Mouse (Mus musculus): Measurements from ENCODE around the gene Slco1a5. TPM values are rescaled to one million over a fixed set of nuclear protein-coding genes. Genes with fewer than 3 reads are reported as not detected.
"Not testable (repeated sequence)": the region's sequence is repeated elsewhere in the genome, so short reads cannot be mapped to it uniquely, and the experiment has no call there.

Gene Slco1a5
- polyA plus RNA-seq (2015; fragmentation: Nextera tagmentation; extraction: Ambion mirVana), result not detected in 2 replicates

DNA sequence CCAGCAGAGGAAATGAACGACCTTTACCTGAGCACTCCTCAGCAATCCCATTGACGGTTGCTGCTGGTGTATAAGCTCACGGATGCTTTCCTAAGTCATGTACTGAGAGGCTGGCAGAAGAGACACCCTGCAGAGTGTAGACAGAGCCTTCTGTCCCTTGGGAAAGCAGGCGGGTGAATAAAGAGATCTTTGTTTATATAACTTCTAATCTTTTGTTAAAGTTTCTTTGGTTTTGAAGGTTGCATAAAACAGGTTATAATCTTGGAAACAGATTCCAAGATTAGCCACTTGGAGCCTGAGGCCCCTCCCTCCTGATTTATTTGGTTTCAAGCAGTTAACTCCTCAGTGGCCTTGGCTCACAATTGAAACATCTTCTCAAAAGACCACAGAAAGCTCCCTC lies at the start of gene Slco1a5:
Slco1a5 (minus strand) TSS at position 101 of the 400 bp plus-strand sequence.
- WGBS, result 22% methylated on average over 4 of the region's 4 CpGs
- Histone ChIP-seq H3K4me2 (no peak within 1 kb of the TSS), H3K36me3 (no peaks in the 10 kb centered on the region), H3K27me3 (no peaks in the 10 kb centered on the region), H3K27ac (no peak within 1 kb of the TSS), H3K9ac (no peak within 1 kb of the TSS), H3K9me3 (no peaks in the 10 kb centered on the region), H3K4me3 (no peak within 1 kb of the TSS), H3K4me1 (peaks cover 3% of the 10 kb centered on the region; the same call in 1 of the 2 replicates)
- no peak for ATAC-seq (ENCODE audit: insufficient number of reproducible peaks, insufficient read depth, low FRiP score, low TSS enrichment, low read depth)

DNA sequence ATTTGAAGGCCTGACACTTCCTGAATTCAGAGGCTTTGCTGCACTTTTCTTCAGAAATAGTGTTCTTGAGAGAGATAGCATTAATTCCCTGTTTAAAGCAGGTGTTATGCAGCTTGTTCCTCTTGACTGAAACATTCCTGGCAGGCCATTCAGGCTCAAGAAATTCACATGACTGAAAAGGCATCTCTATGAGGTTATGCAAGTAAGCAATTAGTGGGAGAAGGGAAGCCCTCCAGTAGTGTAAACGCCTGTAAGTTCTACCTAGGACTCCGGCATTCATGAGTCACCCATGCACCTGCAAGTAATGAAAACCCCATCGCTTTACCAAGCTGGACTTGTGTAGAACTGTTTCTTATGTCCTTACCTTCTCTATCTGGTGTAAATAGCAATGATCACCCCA lies 46.8 kb upstream of the Slco1a5 start:
- 85% methylated on average over 3 of the region's 3 CpGs for WGBS
- no peaks in the 10 kb centered on the region for H3K9me3 ChIP-seq
- no peaks in the 10 kb centered on the region for H3K27me3 ChIP-seq
- H3K27ac ChIP-seq, result no peak overlapping the region
- H3K4me3 ChIP-seq, result no peak overlapping the region
- no peak overlapping the region for H3K9ac ChIP-seq
- peaks cover 70% of the 10 kb centered on the region for H3K36me3 ChIP-seq
- H3K4me2 ChIP-seq, result no peak overlapping the region
- ATAC-seq (ENCODE audit: insufficient number of reproducible peaks, insufficient read depth, low FRiP score, low TSS enrichment, low read depth), result no peak
- no peaks in the 10 kb centered on the region for H3K4me1 ChIP-seq

DNA sequence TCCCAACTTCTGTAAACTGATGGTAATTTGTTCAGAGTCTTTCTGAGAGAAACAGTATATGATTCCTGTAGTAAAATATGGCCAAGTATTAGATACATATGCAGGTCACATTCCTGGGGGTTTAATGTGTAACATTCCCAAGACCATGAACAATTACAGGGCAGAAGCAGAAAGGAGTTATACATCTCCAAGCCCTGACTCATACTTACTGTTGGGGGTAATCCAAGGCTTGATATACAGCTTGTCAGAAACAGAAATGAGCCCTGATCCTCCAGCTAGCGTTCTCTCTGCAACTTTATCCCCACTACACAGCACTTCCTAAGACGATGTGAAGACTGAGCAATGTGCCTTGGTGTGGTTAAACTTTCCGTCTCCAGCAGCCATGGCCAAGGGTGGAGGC lies 44.8 kb upstream of the Slco1a5 start:
- WGBS, result 92% methylated on average over 3 of the region's 3 CpGs
- H3K9me3 ChIP-seq, result no peaks in the 10 kb centered on the region
- peaks cover 72% of the 10 kb centered on the region for H3K36me3 ChIP-seq
- no peaks in the 10 kb centered on the region for H3K4me1 ChIP-seq
- H3K9ac ChIP-seq, result no peak overlapping the region
- no peak for ATAC-seq (ENCODE audit: insufficient number of reproducible peaks, insufficient read depth, low FRiP score, low TSS enrichment, low read depth)
- no peak overlapping the region for H3K4me2 ChIP-seq
- H3K4me3 ChIP-seq, result no peak overlapping the region
- H3K27me3 ChIP-seq, result no peaks in the 10 kb centered on the region
- H3K27ac ChIP-seq, result no peak overlapping the region

DNA sequence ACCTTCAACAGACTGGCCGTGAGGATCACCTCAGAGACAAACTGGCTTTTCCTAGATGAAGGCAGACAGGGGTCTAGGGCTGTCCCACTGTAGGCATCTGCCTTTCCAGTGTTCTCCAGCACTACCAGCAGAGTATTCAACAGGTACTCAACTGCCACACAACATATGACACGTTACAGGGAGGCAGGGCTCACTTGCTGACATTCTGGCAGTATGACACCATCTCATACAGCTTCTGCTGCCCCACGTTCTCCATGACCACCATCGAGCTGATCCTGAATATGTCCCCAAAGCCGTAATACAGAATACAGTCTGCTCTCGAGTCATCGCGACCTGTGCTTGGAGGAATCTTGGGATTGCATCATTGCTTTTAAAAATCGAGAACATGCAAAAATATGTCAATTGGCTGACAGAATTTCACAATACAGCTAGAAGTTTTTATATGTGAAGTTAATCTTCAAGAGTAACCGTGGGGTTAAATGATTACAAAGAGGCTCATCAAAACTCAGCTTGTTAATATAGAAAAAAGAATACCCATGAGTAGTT lies 43.8 kb upstream of the Slco1a5 start:
- Histone ChIP-seq H3K4me3 (no peak overlapping the region), H3K36me3 (peaks cover 69% of the 10 kb centered on the region), H3K9ac (no peak overlapping the region), H3K4me2 (no peak overlapping the region), H3K27me3 (no peaks in the 10 kb centered on the region), H3K27ac (no peak overlapping the region), H3K4me1 (no peaks in the 10 kb centered on the region), H3K9me3 (no peaks in the 10 kb centered on the region)
- no peak for ATAC-seq (ENCODE audit: insufficient number of reproducible peaks, insufficient read depth, low FRiP score, low TSS enrichment, low read depth)
- WGBS, result 89% methylated on average over 10 of the region's 10 CpGs

DNA sequence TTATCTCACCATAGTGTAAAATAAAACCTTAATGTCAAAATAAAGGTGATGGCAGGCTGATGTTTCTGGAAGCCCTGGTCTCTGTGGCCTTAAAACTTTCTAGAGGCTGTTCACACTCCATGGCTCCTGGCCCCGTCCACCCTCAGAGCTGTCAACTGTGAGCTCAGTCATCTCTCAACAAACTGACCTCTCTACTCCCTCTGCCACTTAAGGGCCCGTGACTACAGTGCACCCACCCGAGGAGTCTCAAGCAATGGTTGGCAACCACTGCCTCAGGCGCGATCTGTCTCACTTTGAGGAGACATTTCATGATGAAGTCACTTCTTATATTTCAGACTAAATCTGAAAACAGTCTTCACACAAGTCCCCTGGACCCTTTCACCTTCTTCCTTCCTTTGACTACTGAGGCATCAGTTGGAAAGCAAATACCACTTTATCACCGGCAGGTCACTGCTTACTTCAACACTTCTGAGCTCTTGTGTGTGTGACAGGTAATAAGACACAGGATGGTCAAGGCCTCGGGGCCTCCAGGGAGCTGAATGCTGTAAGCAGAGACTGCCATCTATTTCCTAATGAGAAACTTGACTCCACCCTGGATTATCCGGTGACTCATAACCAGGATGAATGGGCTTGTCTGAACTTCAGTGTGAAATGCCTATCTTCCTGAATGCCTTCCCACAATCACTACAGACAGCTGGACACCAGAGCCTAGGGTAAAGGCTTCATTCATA lies 43.1 kb upstream of the Slco1a5 start:
- Histone ChIP-seq H3K4me3 (no peak overlapping the region), H3K4me1 (no peaks in the 10 kb centered on the region), H3K27ac (no peak overlapping the region), H3K4me2 (no peak overlapping the region), H3K9ac (no peak overlapping the region), H3K36me3 (peaks cover 72% of the 10 kb centered on the region), H3K27me3 (no peaks in the 10 kb centered on the region), H3K9me3 (no peaks in the 10 kb centered on the region)
- WGBS, result 79% methylated on average over 8 of the region's 8 CpGs
- ATAC-seq (ENCODE audit: insufficient number of reproducible peaks, insufficient read depth, low FRiP score, low TSS enrichment, low read depth), result no peak

DNA sequence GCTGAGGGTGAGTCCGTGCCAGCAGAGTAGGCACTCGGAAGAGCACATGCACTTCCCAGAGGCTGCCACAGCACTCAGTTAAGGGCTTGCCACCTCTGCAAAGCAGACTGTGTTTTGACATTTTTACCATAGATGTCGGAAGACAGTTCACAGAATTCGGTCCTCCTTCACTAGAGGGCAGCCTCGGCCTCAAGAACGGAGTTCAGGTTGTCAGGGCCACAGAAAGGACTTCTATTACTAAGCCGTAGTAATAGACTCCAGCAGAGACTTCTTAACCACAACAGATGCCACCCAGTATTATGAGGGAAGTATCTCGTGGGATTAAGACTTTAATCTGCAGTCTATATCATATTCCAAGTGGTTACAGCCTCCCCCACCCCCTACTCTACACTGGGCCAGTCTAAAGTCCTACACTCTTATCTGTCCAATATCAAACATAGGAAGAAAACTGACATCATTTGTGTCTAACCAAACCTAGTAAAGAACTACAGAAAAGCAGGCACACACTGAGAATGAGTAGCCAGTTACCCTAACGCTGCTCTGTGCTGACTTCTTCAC lies 40.3 kb upstream of the Slco1a5 start:
- WGBS, result 59% methylated on average over 9 of the region's 9 CpGs
- no peaks in the 10 kb centered on the region for H3K4me1 ChIP-seq
- H3K4me2 ChIP-seq, result no peak overlapping the region
- no peak overlapping the region for H3K9ac ChIP-seq
- H3K4me3 ChIP-seq, result no peak overlapping the region
- ATAC-seq (ENCODE audit: insufficient number of reproducible peaks, insufficient read depth, low FRiP score, low TSS enrichment, low read depth), result no peak
- H3K27ac ChIP-seq, result no peak overlapping the region
- H3K9me3 ChIP-seq, result no peaks in the 10 kb centered on the region
- H3K36me3 ChIP-seq, result peaks cover 83% of the 10 kb centered on the region
- no peaks in the 10 kb centered on the region for H3K27me3 ChIP-seq

DNA sequence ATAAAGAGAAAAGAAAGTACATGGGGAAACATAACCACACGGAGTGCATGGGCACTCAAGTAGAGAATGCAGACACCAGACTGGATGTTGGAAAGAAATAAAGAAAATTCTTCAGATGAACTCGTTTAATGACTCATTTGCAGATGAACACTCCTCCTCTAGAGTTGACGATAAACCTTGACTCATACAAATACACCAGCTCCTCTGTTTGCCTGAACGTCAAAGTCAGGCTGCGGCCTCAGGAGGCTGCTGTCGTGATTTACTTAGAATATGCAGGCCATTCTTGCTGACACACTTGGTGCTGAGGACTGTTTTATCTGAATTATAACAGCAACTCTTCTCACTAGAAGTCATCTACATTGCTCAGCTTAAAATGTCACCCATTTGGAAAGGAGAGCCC lies 39.3 kb upstream of the Slco1a5 start:
- Histone ChIP-seq H3K4me3 (no peak overlapping the region), H3K9me3 (no peaks in the 10 kb centered on the region), H3K27ac (no peak overlapping the region), H3K4me2 (no peak overlapping the region), H3K9ac (no peak overlapping the region), H3K27me3 (no peaks in the 10 kb centered on the region), H3K36me3 (peaks cover 82% of the 10 kb centered on the region), H3K4me1 (no peaks in the 10 kb centered on the region)
- 92% methylated on average over 6 of the region's 6 CpGs for WGBS
- no peak for ATAC-seq (ENCODE audit: insufficient number of reproducible peaks, insufficient read depth, low FRiP score, low TSS enrichment, low read depth)

DNA sequence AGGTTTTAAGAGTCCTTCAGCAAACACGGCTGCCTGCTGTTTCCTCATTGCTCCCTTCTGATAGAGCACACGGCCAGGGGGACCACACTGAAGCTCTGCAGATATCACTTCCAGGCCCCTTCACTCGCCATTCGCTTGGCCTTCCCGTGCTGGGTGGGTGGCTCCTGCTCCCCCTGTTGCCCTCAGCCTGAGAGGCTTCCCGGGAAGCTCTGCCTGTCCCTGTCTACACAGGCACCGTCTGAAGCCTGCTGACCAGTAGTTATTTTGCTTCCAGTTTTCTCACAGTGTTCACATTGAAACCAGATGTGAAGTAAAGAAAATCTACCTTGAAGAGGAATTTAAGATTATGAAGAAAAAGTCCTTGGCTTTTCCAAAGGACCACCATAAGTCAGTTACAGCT lies 34.3 kb upstream of the Slco1a5 start:
- H3K4me3 ChIP-seq, result no peak overlapping the region
- H3K27ac ChIP-seq, result no peak overlapping the region
- H3K36me3 ChIP-seq, result peaks cover 76% of the 10 kb centered on the region
- H3K27me3 ChIP-seq, result no peaks in the 10 kb centered on the region
- no peak overlapping the region for H3K4me2 ChIP-seq
- ATAC-seq (ENCODE audit: insufficient number of reproducible peaks, insufficient read depth, low FRiP score, low TSS enrichment, low read depth), result no peak
- no peak overlapping the region for H3K9ac ChIP-seq
- H3K4me1 ChIP-seq, result no peaks in the 10 kb centered on the region
- WGBS, result 64% methylated on average over 7 of the region's 7 CpGs
- H3K9me3 ChIP-seq, result no peaks in the 10 kb centered on the region

DNA sequence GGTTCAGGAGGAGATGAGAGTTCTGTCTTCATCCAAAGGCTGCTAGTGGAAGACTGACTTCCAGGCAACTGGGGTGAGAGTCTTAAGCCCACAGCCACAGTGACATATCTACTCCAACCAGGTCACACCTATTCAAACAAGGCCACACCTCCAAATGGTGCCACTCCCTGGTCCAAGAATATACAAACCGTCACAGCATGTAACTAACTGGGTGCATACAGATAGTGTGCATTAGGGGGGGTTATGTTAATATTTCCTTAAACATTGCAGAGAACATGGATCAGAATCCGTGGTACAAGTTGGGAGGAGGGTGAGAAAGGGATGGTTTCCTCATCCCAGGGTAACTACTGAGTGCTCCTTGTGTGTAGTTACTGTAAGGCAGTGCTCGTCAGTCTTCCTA lies 29.3 kb upstream of the Slco1a5 start:
- H3K4me3 ChIP-seq; H3K4me2 ChIP-seq; H3K9ac ChIP-seq; H3K9me3 ChIP-seq; H3K27ac ChIP-seq; ATAC-seq (ENCODE audit: insufficient number of reproducible peaks, insufficient read depth, low FRiP score, low TSS enrichment, low read depth); H3K4me1 ChIP-seq; H3K27me3 ChIP-seq: not testable (repeated sequence)
- 90% methylated on average over 3 of the region's 3 CpGs for WGBS
- H3K36me3 ChIP-seq, result peaks cover 54% of the 10 kb centered on the region

DNA sequence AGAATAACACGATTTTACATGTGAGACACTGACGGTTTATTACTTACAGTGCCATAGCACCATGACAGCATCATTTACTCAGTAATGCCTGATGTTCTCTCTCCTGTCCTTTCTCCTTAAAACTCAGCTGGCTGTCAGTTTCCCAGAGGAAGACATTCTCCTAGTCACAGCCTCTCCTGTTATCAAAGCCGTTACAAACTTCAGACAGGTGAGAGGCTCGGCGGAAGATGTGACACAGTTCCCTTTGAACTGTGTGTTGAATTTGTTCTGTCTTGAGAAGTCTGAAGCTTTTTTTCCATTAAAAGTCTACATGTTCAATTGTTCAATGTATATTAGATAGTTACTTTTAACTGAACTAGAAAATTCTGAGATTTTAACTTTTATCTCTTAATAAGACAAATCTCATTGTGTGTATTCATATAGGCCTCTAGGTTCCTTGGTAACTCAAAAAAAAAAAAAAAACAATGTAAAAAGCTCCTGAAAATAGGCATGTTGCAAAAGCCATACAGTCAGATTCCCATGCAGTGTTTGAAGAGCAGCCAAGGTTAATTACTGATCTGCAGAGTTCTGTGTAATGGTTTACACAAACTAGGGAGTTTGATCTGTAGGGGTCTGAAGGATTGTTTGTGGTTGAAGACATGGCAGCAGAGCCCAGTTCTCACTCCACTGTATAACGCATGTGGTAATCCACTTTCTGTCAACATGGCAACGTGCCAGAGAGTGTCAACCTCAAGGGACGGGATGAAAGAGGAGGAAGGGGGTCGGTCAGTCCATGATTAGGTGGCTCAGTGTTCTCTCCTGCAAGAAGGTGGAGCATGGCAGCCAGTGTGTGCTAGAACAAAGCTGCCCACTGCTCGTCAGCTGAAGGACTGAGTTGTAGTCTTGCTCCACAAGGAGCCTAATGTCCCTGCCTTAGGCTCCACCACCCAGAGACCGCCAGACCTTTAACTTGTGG lies 24.9 kb upstream of the Slco1a5 start:
- Histone ChIP-seq H3K27me3 (no peaks in the 10 kb centered on the region), H3K4me3 (no peak overlapping the region), H3K36me3 (peaks cover 30% of the 10 kb centered on the region), H3K27ac (no peak overlapping the region), H3K4me2 (no peak overlapping the region), H3K9me3 (no peaks in the 10 kb centered on the region), H3K9ac (peak overlapping the region; percentile 6; the same call in 1 of the 2 replicates), H3K4me1 (peaks cover 11% of the 10 kb centered on the region)
- 80% methylated on average over 11 of the region's 11 CpGs for WGBS
- ATAC-seq (ENCODE audit: insufficient number of reproducible peaks, insufficient read depth, low FRiP score, low TSS enrichment, low read depth), result no peak
